Mouse (Mus musculus): ENCODE data around the gene Crk. TPM values are rescaled to one million over a fixed set of nuclear protein-coding genes. Genes with fewer than 3 reads are reported as not detected.

Crk gene
- polyA plus RNA-seq, 1 experiment from 2014 or later = 139 TPM

DNA sequence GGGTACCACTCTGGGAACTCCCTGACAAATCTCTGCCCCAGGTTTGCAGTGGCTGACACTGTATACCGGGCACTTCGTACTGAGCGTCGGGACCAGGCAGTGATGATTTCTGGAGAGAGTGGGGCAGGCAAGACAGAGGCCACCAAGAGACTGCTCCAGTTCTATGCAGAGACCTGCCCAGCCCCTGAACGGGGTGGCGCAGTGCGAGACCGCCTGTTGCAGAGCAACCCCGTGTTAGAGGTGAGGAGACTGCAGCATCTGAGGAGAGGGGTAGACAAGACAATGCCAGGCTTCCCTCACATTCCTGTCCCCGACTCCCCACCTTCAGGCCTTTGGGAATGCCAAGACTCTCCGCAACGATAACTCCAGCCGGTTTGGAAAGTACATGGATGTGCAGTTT, 20.7 kb upstream of the Crk start:
- Histone ChIP-seq H3K4me1 (peaks cover 28% of the 10 kb centered on the region), H3K9ac (no peak overlapping the region), H3K4me3 (replicated peaks) (no peak overlapping the region), H3K9me3 (no peaks in the 10 kb centered on the region), H3K36me3 (replicated peaks) (peaks cover 14% of the 10 kb centered on the region; the same call in 1 of the 2 replicates), H3K27me3 (peaks cover 36% of the 10 kb centered on the region), H3K4me2 (no peak overlapping the region), H3K27ac (no peak overlapping the region)
- WGBS = 93% methylated on average over 13 of the region's 13 CpGs
- no peak for ATAC-seq (ENCODE audit: low FRiP score)

DNA sequence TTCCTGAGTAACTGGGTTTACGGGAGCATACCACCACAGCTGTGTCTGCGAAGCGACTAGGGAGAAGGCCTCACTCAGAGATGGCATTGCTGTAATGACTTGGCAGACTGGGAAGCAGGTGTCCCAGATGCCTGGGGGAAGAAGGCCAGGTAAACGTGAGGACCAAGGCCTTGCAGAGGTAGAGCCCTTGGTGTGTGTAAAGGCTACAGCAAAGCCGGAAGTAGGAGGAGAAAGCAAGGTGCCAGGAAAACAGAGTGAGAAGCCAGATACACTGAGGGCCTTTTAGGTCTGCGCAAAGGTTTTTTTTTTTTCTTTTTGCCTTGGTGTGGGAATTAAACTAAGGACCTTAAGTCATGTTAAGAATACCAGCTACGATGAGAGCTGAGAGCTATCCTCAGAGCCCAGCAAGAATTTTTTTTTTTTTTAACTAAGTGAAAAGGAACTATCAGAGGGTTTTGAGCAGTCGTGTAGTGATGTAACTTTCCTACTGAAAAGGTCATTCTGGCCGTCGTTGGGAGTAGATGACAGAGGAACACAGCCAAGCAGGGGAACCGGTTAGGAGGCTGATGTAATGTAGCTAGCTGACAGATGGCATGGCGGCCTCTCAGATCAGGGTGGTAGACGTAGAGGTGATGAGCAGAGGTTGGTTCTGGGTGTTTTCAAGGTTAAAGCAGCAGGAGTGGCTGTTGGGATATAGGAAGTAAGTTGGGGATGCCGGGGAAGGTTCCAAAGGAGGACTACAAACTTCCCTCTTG, 19.9 kb upstream of the Crk start:
- no peak overlapping the region for H3K4me3 ChIP-seq (replicated peaks)
- ATAC-seq (ENCODE audit: low FRiP score) = no peak
- peaks cover 27% of the 10 kb centered on the region for H3K27me3 ChIP-seq
- no peaks in the 10 kb centered on the region for H3K9me3 ChIP-seq
- peaks cover 14% of the 10 kb centered on the region; the same call in 1 of the 2 replicates for H3K36me3 ChIP-seq (replicated peaks)
- peaks cover 20% of the 10 kb centered on the region for H3K4me1 ChIP-seq
- no peak overlapping the region for H3K27ac ChIP-seq
- H3K9ac ChIP-seq = no peak overlapping the region
- H3K4me2 ChIP-seq = no peak overlapping the region
- WGBS = 87% methylated on average over 14 of the region's 14 CpGs

DNA sequence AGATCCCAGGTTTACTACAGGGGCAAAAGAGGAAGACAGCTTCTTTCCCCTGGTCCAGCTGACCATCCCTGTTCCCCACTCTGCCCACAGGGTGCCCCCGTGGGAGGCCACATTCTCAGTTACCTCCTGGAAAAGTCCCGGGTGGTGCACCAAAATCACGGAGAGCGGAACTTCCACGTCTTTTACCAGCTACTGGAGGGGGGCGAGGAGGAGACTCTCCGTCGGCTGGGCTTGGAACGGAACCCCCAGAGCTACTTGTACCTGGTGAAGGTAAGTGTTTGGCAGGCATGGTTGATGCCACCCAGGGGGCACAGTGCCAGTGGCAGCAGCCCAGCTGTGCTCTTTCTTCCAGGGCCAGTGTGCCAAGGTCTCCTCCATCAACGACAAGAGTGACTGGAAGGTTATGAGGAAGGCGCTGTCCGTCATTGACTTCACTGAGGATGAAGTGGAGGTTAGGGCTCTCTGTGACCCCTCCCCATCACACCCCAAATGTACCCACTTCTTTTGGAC, 18.9 kb upstream of the Crk start:
- Histone ChIP-seq H3K4me2 (no peak overlapping the region), H3K36me3 (replicated peaks) (peaks cover 14% of the 10 kb centered on the region; the same call in 1 of the 2 replicates), H3K9ac (no peak overlapping the region), H3K4me1 (peaks cover 14% of the 10 kb centered on the region), H3K9me3 (no peaks in the 10 kb centered on the region), H3K4me3 (replicated peaks) (no peak overlapping the region), H3K27ac (no peak overlapping the region), H3K27me3 (peaks cover 17% of the 10 kb centered on the region)
- ATAC-seq (ENCODE audit: low FRiP score) = no peak
- whole genome bisulfite sequencing = 93% methylated on average over 12 of the region's 12 CpGs

DNA sequence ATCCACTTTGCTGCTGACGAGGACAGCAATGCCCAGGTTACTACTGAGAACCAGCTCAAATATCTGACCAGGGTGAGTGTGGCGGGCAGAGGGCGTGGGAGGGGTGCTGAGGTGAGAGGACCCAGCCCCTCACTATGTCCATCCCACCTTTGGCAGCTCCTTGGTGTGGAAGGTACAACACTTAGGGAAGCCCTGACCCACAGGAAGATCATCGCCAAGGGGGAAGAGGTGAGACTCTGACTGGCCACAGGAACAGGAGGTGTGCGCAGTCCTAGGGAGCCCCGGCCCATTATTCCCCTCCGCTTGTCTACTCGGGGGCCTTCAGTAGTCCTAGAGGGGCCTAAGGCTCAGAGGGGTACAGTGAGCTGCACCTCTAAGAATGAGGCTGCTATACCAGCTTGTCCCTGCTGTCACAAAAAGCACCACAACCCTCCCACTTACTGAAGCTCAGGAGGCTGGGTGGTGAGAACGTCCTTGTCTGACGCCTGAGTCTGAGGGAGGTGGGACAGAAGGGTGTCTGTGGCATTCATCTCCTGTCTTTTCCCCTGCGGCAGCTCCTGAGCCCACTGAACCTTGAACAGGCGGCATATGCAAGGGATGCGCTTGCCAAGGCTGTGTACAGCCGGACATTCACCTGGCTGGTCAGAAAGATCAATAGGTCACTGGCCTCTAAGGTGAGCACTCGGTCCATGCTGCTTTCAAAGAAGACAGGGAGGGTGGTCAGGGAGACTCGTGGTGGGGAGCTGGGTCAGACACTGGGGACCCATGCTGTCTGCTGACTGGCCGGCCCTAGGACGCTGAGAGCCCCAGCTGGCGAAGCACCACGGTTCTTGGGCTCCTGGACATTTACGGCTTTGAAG, 17.9 kb upstream of the Crk start:
- Histone ChIP-seq H3K9me3 (no peaks in the 10 kb centered on the region), H3K9ac (no peak overlapping the region), H3K4me1 (peaks cover 5% of the 10 kb centered on the region), H3K27ac (no peak overlapping the region), H3K4me2 (no peak overlapping the region), H3K4me3 (replicated peaks) (no peak overlapping the region), H3K27me3 (peaks cover 13% of the 10 kb centered on the region), H3K36me3 (replicated peaks) (peaks cover 24% of the 10 kb centered on the region)
- no peak for ATAC-seq (ENCODE audit: low FRiP score)
- WGBS = 92% methylated on average over 21 of the region's 21 CpGs

DNA sequence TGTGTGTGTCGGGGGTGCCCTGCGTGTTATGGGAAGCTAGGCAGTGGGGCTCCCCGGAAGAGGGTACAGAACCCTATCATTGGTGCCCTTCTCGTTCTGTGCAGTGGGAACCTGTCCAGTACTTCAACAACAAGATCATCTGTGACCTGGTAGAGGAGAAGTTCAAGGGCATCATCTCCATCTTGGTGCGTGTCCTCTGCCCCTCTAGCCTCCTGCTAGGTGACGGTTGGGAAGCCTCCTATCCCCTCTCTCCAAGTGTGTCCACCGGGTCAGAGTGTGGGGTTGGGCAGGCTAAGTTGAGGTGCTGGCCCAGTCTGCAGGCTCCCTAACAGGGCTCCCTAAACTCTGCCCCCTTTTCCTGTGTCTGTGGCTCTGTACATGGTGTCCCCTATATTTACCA, 16.9 kb upstream of the Crk start:
- 94% methylated on average over 7 of the region's 7 CpGs for WGBS
- Histone ChIP-seq H3K27me3 (peaks cover 4% of the 10 kb centered on the region; the same call in 1 of the 2 replicates), H3K4me3 (replicated peaks) (no peak overlapping the region), H3K9ac (no peak overlapping the region), H3K9me3 (no peaks in the 10 kb centered on the region), H3K4me1 (no peaks in the 10 kb centered on the region), H3K36me3 (replicated peaks) (peaks cover 24% of the 10 kb centered on the region), H3K27ac (no peak overlapping the region), H3K4me2 (no peak overlapping the region)
- no peak for ATAC-seq (ENCODE audit: low FRiP score)

DNA sequence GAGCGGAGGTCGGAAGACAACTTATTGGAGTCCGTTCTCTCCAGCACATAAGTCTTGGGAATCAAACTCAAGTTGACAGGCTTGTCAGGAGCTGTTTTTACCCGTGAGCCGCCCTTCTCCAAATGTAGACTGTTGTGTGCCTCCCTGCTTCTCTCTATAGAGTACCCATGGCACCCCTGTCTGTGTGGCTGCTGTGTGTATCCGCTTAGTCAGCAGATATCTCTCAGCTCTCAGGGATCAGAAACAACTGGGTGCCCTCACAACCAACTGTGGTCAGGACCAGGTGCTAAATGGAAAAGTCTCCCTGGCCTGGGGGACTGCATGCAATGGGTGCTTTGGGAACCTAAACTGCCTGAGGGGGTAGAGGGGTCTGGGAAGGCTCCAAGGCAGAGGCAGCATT, 12.8 kb upstream of the Crk start:
- Histone ChIP-seq H3K36me3 (replicated peaks) (peaks cover 33% of the 10 kb centered on the region), H3K27ac (no peak overlapping the region), H3K4me1 (no peaks in the 10 kb centered on the region), H3K27me3 (no peaks in the 10 kb centered on the region), H3K4me2 (no peak overlapping the region), H3K9ac (no peak overlapping the region), H3K9me3 (no peaks in the 10 kb centered on the region), H3K4me3 (replicated peaks) (no peak overlapping the region)
- no peak for ATAC-seq (ENCODE audit: low FRiP score)
- WGBS = 96% methylated on average over 6 of the region's 6 CpGs

DNA sequence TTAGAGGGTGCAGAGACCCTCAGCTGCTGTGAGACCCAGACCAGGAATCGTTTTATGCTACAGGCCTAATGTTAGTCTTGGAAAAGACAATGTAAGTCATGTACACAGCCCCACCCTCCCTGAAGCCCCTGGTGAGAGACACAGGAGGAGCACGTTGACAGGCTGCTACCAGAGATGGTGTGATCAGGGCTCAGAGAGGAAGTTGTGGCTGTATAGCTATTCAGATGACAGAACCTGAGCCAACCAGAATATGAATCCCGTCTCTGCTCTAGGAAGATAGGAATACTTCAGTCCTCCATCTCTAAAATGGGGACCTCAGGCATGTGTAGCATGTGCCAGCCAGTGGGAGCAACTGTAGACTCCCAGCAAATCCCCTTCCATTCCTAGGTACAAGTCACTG, 10.4 kb upstream of the Crk start:
- peaks cover 26% of the 10 kb centered on the region for H3K36me3 ChIP-seq (replicated peaks)

DNA sequence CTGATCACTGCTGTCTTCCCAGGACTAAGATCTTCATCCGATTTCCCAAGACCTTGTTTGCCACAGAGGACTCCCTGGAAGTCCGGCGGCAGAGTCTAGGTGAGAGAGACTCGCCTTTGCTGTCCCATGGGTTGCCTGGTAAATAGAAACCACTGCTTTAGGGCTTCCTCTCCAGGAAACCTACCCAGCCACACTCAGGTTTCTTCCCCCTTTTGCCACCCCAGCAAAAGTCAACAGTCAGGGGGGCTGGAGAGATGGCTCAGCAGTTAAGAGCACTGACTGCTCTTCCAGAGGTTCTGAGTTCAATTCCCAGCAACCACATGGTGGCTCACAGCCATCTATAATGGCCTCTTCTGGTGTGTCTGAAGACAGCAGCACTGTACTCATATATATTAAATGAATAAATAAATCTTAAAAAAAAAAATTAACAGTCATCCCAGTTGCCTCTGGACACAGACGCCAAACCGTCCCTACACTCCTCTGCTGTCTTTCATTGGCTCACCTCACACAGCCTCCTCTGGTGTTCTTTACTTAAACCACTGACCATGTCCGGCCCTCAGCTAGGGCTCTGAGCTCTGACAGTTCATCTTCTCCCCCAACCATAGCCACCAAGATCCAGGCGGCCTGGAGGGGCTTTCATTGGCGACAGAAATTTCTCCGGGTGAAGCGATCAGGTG, 9.7 kb upstream of the Crk start:
- 87% methylated on average over 11 of the region's 11 CpGs for WGBS

More for the DNA sequence above, 10.4 kb upstream of the Crk start:
- Histone ChIP-seq H3K27ac (no peak overlapping the region), H3K4me2 (no peak overlapping the region), H3K9ac (no peak overlapping the region), H3K9me3 (no peaks in the 10 kb centered on the region), H3K4me3 (replicated peaks) (no peak overlapping the region), H3K4me1 (no peaks in the 10 kb centered on the region), H3K27me3 (no peaks in the 10 kb centered on the region)
- WGBS = 93% methylated on average over 3 of the region's 3 CpGs
- ATAC-seq (ENCODE audit: low FRiP score) = no peak

DNA sequence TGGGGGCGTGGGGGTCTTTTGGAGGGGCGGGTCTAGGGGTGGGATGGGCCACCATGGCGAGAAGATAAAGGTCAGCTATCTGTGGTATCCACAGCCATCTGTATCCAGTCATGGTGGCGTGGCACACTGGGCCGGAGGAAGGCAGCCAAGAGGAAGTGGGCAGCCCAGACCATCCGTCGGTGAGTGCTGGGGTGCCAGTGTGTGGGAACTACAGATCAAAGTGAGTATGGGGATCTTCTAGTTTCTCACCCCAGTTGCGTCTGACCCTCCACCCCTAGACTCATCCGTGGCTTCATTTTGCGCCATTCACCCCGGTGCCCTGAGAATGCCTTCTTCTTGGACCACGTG, 9.2 kb upstream of the Crk start:
- Histone ChIP-seq H3K4me3 (replicated peaks) (no peak overlapping the region), H3K27me3 (no peaks in the 10 kb centered on the region), H3K4me1 (no peaks in the 10 kb centered on the region), H3K9me3 (no peaks in the 10 kb centered on the region), H3K4me2 (no peak overlapping the region), H3K36me3 (replicated peaks) (peaks cover 26% of the 10 kb centered on the region), H3K27ac (no peak overlapping the region), H3K9ac (no peak overlapping the region)
- ATAC-seq (ENCODE audit: low FRiP score) = no peak
- 91% methylated on average over 12 of the region's 12 CpGs for WGBS

More for the DNA sequence above, 9.7 kb upstream of the Crk start:
- no peaks in the 10 kb centered on the region for H3K9me3 ChIP-seq
- H3K4me2 ChIP-seq = no peak overlapping the region
- H3K4me1 ChIP-seq = no peaks in the 10 kb centered on the region
- no peak overlapping the region for H3K27ac ChIP-seq
- no peak overlapping the region for H3K4me3 ChIP-seq (replicated peaks)
- H3K36me3 ChIP-seq (replicated peaks) = peaks cover 26% of the 10 kb centered on the region
- no peak overlapping the region for H3K9ac ChIP-seq
- no peak for ATAC-seq (ENCODE audit: low FRiP score)
- H3K27me3 ChIP-seq = no peaks in the 10 kb centered on the region

DNA sequence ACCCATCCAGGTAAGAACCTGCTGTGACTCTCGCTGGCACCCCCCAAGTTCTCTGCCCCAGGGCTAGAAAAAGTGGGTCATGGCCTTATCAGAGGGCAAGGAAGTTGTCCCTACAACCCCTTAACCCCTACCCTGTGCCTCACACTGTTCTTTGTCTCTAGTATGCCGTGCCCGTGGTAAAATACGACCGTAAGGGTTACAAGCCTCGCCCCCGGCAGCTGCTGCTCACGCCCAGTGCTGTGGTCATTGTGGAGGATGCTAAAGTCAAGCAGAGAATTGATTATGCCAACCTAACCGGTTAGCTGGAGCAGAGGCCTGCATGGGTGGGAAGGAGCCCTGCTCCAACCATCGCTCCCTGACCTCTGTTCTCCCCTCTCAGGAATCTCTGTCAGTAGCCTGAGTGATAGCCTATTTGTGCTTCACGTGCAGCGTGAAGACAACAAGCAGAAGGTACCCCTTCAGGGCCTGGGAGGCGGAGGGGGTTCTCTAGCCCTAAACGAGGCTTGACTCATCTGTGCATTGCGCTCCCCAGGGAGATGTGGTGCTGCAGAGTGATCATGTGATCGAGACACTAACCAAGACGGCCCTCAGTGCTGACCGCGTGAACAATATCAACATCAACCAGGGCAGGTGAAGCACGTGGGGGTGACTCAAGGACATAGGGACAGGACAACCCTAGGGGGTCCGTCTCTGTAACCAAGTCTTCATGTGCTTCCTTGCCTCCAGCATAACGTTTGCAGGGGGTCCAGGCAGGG, 7.5 kb upstream of the Crk start:
- H3K4me3 ChIP-seq (replicated peaks) = no peak overlapping the region
- no peaks in the 10 kb centered on the region for H3K9me3 ChIP-seq
- no peak overlapping the region for H3K4me2 ChIP-seq
- no peaks in the 10 kb centered on the region for H3K27me3 ChIP-seq
- H3K36me3 ChIP-seq (replicated peaks) = peaks cover 16% of the 10 kb centered on the region
- ATAC-seq (ENCODE audit: low FRiP score) = no peak
- no peaks in the 10 kb centered on the region for H3K4me1 ChIP-seq
- no peak overlapping the region for H3K9ac ChIP-seq
- H3K27ac ChIP-seq = no peak overlapping the region; the same call in 1 of the 2 replicates
- WGBS = 90% methylated on average over 22 of the region's 22 CpGs

DNA sequence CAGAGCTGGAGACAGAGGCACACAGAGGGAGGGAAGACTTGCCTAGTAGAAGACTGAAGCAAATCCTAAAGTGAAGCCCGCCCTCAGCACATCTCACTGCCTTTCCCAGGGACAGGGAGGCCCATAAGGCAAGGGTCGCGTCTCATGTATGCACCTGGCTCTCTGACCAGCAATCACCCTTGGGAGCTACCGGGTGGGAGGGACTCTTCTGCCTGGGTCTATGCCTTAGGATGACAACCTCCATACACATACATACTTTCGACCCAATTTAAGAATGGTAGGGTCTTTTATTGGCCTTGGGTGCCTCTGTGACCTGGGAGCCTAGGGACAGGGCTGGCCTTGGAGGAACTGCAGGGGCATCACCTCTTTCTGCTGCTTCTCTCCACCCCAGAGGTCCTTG, 5.6 kb upstream of the Crk start:
- Histone ChIP-seq H3K9me3 (no peaks in the 10 kb centered on the region), H3K27me3 (no peaks in the 10 kb centered on the region), H3K4me3 (replicated peaks) (no peak overlapping the region), H3K4me1 (peaks cover under 1% of the 10 kb centered on the region; the same call in 1 of the 2 replicates), H3K9ac (no peak overlapping the region), H3K27ac (no peak overlapping the region), H3K4me2 (no peak overlapping the region), H3K36me3 (replicated peaks) (peaks cover 12% of the 10 kb centered on the region)
- no peak for ATAC-seq (ENCODE audit: low FRiP score)
- 85% methylated on average over 5 of the region's 5 CpGs for WGBS

All from forebrain, embryonic 12.5 days (tissue).